Mouse (Mus musculus): ENCODE measurements around the gene Tmem160.

Gene Tmem160

DNA sequence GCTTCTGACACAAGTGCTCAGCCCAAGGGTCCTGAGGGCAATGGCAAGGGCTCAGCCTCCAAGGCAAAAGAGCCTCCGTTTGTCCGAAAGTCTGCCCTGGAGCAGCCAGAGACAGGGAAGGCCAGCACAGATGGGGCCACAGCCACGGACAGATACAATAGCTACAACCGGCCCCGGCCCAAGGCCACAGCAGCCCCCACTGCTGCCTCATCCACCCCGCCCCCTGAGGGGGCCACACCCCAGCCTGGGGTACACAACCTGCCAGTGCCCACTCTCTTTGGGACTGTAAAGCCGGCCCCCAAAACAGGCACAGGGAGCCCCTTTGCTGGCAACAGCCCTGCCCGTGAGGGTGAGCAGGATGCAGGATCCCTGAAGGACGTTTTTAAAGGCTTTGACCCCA, 17.5 kb upstream of the Tmem160 start:
- DNase-seq (ENCODE audit: extremely low read depth, insufficient read length, low spot score), result no peak

DNA sequence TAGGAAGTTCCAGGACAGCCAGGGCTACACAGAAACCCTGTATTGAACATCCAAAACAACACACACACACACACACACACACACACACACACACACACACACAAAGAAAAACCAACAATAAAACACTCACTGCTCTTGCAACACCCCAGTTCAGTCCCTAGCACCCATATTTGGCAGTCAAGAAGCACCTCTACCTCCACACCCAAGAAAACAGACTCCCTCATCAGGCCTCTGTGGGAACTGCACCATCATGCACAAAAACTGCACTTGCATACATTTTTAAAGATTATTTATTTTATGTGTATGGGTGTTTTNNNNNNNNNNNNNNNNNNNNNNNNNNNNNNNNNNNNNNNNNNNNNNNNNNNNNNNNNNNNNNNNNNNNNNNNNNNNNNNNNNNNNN, 11.3 kb upstream of the Tmem160 start:
- DNase-seq (ENCODE audit: extremely low read depth, insufficient read length, low spot score), result no peak

DNA sequence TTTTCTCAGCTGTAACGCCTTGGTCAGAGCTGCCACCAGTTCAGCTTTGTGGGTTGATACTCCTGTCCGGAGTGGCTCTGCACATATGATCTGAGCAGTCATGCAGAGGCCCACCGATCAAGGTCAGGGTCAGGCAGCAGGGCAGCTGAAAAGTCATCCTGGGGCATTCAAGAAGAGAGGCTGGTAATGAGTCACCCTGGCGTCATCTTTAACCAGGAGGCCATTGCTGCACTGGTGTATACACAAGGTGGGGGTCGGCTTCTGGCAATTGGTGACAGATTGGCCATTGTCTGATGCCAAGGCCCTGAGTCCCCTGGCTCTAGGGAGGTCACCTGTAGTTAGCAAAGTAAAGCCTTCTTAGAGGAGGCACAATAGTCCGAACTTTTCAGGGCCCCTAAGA, 923 bp upstream of the Tmem160 start:
- peak; percentile 36 for DNase-seq (ENCODE audit: extremely low read depth, insufficient read length, low spot score)

GRCm38 (mm10) chr7:16453118-16453711, 636 bp downstream of the Tmem160 start:
- peak; percentile 60 for DNase-seq (ENCODE audit: extremely low read depth, insufficient read length, low spot score)

- DNase-seq (ENCODE audit: extremely low read depth, insufficient read length, low spot score), result no peak
Observed at GRCm38 (mm10) chr7:16455016-16455415, 2.4 kb downstream of the Tmem160 start.

GRCm38 (mm10) chr7:16456289-16456688, 3.7 kb downstream of the Tmem160 start:
- DNase-seq (ENCODE audit: extremely low read depth, insufficient read length, low spot score), result no peak

GRCm38 (mm10) chr7:16460566-16460965, 8.0 kb downstream of the Tmem160 start:
- DNase-seq (ENCODE audit: extremely low read depth, insufficient read length, low spot score), result no peak

DNA sequence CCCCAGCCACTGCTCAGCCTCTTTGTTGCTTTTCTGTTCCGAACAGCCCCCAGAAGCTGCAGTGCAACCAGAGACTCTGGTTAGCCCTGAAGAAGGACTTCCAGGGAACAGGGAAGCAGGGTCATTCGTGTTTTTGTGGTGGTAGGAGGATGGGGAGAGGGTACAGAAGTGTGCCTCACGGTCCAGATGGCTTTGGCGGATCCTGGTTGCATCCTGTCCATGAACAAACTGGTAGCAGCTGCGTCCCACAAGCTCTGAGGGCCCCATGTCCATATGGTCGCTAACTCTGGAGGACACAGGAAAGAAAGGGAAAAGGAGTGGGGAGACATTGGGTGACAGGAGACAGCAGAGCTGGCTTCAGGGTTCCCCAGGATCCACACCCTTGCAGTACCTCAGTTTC, 8.6 kb downstream of the Tmem160 start:
- DNase-seq (ENCODE audit: extremely low read depth, insufficient read length, low spot score), result no peak

DNA sequence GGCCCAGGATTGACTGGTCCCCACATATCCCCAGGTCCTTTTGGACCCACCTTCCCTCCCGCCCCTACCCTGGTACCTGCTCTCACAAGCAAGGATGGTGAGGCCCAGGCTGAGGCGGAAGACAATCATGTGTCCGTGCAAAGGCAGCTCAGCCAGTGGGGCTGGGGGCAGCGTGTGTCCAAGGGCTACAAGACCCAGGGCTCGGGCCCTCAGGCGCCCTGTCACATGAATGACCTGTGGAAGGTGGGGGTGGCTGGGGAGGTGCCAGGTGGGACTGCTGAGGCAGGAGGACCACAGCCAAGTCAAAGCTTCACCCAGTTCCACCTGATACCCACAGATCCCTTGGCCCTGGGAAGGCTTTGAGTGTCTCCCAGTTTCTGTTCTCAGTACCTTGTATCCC, 9.1 kb downstream of the Tmem160 start:
- DNase-seq (ENCODE audit: extremely low read depth, insufficient read length, low spot score), result no peak

DNA sequence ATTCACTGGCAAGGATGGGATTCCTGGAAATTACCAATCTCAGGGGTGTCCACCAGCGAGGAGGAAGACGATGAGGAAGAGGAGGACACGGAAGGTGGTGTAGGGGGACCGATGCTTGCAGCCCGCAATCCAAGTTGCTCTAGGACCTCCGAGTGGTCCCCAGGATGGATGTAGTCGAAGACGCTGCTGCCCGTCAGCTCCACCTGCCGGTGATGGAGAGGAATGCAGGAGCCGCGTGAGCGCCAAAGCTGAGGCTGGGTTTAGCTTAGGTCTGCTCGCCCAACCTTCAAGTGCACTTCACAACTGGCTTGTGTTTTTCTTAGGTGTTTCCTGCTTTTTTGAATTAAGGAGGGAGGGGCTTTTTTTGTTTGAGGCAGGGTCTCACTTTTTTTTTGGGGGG, 10.6 kb downstream of the Tmem160 start:
- peak; percentile 68 for DNase-seq (ENCODE audit: extremely low read depth, insufficient read length, low spot score)

- peak; percentile 41 for DNase-seq (ENCODE audit: extremely low read depth, insufficient read length, low spot score)
Observed at GRCm38 (mm10) chr7:16465160-16465559, 12.6 kb downstream of the Tmem160 start.

- DNase-seq (ENCODE audit: extremely low read depth, insufficient read length, low spot score), result no peak
Observed at GRCm38 (mm10) chr7:16465568-16465967, 13.0 kb downstream of the Tmem160 start.

DNA sequence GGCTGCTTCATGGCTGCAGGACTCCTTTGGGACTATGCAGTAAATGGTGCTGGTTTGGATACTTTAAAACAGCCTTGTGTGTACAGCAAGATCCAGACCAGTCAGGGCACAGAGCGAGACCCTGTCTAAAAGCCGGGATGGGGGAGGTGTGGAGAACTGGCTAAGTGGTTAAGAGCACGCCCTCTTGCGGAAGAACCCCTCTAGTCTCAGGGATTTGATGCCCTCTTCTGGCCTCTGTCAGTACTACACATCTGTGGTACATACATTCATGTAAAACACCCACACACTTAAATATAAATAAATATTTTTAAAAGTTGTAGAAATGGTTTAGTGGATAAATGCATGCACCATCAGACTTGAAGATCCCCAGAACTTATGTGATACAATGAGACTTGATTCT, 14.0 kb downstream of the Tmem160 start:
- no peak for DNase-seq (ENCODE audit: extremely low read depth, insufficient read length, low spot score)

DNA sequence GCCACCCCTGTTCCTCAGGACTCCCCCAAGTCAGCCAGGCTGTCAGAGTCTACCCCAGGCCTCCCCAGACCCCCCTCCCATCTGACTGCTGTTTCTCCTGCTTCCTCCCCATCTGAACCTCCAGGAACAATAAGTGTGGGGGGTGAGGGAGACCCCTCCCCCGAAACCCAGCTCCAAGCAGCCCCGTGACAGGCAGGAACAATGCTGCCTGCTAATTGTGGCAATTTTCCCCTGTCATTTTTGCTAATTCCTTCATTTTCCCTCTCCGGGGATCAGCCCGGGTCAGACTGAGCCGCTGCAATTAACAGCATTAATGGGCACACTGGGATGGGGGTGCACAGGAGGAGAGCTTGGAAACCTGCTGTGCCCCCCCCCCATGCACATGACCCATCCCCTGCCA, 15.5 kb downstream of the Tmem160 start:
- no peak for DNase-seq (ENCODE audit: extremely low read depth, insufficient read length, low spot score)

DNA sequence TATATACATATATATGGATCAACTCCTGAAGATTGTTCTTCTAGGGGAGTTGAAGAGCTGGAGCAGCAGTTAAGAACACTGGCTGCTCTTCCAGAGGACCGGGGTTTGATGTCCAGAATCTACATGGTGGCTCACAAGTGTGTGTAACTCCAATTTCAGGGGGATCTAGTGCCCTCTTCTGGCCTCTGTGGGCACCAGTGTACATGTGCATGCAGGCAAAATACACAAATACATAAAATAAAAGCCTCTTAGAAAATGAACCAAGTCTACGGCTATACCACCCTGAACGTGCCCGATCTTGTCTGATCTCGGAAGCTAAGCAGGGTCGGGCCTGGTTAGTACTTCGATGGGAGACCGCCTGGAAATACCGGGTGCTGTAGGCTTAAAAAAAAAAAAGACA, 19.0 kb downstream of the Tmem160 start:
- DNase-seq (ENCODE audit: extremely low read depth, insufficient read length, low spot score), result no peak

DNA sequence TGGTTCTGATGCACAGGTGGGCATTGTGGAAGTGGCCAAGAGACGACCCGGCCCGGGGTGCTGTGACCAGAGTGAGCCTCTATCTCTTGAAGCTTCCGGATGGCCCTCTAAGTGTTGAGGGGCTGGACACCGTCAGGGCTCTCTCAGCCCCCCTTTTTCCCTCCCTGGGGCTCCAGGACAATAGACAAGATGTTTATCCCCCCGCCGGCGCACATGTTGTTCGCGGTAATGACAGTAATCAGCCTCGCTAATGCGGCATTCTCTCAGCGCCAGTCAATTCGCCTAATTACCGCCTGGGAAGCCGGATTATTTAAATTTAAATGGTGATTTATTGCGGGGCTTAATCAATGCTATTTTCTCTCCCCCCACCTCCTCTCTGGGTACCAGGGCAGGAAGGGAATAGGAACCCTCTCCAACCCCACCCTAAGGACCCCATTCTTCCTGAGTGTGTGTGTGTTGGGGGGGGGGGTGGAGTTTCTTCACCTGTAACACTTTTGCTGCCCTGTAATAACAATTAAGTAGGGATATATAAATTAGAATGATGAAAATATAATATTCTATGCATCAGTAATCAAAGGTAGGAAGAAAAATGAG, 19.6 kb downstream of the Tmem160 start:
- no peak for DNase-seq (ENCODE audit: extremely low read depth, insufficient read length, low spot score)

DNA sequence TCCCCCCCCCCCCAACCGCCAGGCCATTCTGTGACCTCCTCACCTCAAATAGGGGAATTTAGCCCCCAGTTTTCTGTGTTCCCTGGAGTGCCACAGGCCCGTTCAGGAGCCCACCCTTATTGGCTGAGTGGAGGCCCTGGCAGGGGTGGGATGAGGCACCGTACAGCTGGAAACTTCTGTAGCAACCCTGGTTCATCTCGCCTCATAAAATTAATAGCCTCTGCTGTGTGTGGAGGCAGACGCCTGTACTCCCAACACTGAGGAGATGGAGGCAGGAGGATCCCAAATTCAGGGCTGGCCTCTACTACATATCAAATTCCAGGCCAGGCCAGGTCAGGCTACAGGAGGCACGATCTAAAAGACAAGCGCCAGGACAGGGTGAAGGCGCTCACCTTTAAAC, 21.3 kb downstream of the Tmem160 start:
- no peak for DNase-seq (ENCODE audit: extremely low read depth, insufficient read length, low spot score)

- DNase-seq (ENCODE audit: extremely low read depth, insufficient read length, low spot score), result no peak
Observed at GRCm38 (mm10) chr7:16474445-16474844, 21.9 kb downstream of the Tmem160 start.

DNA sequence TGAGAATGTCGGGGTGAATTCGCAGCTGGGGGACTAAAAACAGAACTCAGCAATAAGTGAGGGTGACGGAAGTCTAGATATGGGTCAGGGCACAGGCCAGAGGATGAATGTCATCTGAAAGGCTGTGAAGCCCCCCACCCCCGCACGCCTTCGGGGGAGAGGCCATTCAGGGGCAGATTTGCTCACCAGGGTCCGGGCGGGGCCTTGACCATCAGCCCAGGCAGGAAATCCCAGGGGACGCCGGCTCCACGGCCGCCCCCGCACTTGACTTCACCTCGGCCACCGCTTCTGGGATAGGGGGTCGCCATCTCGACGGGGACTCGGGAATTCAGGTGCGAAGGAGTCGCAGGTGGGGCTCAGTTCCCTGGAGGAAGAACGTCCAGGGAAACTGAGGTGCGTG, 22.7 kb downstream of the Tmem160 start:
- no peak for DNase-seq (ENCODE audit: extremely low read depth, insufficient read length, low spot score)

DNA sequence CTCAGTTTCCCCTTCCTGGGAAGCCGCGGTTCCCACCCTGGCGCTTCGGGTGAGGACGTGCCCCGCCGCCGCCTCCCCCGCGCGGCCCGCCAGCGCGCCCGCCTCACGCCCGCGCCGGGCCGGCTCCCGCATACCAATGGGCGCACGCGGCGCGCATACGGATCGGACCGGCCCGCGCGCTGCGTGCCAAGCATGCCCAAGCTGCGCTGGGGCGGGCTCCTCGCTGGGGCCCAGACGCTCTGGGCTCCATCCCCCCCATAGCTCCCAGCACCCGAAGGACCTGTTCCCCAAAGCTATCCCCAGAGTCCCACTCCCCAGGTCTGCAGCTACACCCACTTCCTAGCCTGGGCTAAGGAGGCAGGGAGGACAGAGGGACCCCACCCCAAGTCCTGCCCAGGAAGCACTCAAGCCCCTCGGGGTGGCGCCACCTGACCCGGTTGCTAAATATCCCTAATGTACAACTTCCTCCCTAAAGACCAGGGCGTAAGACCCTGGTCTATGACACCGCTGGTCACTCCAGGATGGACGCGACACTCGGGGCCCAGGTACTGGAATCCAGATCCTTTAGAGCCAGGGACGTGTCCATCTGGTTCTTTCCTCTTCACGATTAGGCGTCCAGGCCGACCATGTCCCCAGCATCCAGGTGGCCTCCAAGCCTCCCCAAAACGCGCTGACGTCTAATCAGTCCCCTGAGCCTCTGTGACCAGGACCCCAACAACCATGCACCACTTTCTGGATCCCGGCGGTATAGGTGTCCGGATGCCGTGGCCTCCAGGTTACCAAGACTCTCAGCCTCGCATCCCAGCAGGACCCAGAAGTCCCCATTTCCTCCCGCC, 23.4 kb downstream of the Tmem160 start:
- no peak for DNase-seq (ENCODE audit: extremely low read depth, insufficient read length, low spot score)

DNA sequence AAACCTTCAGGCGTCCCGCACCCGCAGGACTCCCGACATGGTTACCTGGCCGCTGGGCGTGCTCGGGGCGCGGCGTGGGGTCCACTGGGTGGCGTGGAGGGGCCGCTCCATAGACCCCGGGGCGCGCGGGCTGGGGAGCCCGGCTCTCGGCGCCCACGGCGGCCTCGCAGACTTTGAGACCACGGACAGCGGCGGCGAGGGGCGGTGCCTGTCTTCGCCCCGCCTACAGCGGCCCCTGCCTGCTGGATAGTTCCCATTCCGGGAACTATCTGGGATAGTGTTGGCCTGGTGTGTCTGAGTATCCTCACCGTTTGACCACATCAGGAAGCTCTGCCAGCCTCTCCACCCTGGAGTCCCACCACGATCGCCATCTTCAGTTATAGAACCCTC, 24.0 kb downstream of the Tmem160 start:
- no peak for DNase-seq (ENCODE audit: extremely low read depth, insufficient read length, low spot score)

DNA sequence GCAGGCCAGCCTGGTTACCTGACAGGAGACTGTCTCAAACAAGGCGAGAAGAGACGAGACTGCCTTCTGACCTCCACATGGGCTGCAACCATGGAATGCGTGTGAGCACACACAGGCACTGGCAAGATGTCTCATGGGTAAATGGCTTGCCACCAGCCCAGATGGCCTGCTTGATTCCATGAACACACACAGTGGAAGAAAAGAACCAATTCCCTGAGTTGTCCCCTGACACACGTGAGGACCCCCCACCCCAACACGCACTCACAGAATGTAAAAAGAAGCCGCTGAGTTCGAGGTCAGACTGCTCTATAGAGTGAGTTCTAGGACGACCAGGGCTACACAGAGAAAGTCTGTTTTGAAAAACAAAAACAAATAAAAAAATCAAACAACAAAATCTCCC, 25.0 kb downstream of the Tmem160 start, which contains the start of gene Npas1:
Gene Npas1, minus strand, starts transcription at position 101 of the 400 bp plus-strand sequence.
- no peak for DNase-seq (ENCODE audit: extremely low read depth, insufficient read length, low spot score)
